Mouse (Mus musculus) stomach, postnatal 0 days (tissue): ENCODE results near the gene Slc46a1.

ENCODE experiments used
- CTCF ChIP-seq: IDR thresholded peaks from 2 replicates; pipeline ENCODE4 v1.5.1; 2016; ENCODE audit warnings: antibody characterized with exemption, low read depth, mild to moderate bottlenecking, moderate library complexity
- EP300 ChIP-seq: optimal IDR thresholded peaks from 2 replicates; pipeline ENCODE3; 2016; ENCODE audit warnings: antibody characterized with exemption

DNA sequence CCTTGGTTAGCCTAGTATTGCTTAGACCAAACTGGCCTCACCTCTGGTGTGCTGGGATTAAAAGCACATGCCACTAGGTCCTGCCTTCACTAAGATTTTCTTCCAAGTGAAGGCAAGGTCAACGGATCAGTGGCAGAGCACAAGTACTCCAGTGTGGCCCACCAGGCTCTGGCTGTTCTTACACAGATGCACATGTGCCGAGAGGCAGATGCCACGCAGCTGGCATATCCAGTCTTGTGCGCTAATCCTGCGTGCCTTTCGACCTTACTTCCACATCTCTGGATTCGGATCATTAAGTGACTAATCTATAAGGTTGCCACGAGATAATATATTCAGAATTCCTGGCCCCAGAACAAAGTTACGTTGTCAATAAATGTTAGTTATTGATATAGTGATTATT lies 381 bp upstream of the Slc46a1 start:
- no peak for TF ChIP-seq CTCF
- TF ChIP-seq EP300 = no peak
